Mouse (Mus musculus): ENCODE measurements around the gene Zp1. TPM values are rescaled to one million over a fixed set of nuclear protein-coding genes. Genes with fewer than 3 reads are reported as not detected.
A peak's percentile ranks its signal among the peaks of the same experiment; 100 is the strongest.

Gene Zp1
- polyA plus RNA-seq, 1 experiment from 2014 or later, result 0.27 TPM

- Histone ChIP-seq H3K9me3 (no peaks in the 10 kb centered on the region), H3K4me3 (peak within 1 kb of the TSS; percentile 83), H3K4me1 (replicated peaks) (peaks cover 32% of the 10 kb centered on the region), H3K9ac (peak within 1 kb of the TSS; percentile 94), H3K27ac (replicated peaks) (peak within 1 kb of the TSS; percentile 93), H3K36me3 (peaks cover 45% of the 10 kb centered on the region), H3K27me3 (no peaks in the 10 kb centered on the region), H3K4me2 (peak within 1 kb of the TSS; percentile 89)
- 4% methylated on average over 8 of the region's 8 CpGs for WGBS
- peak; percentile 61 for ATAC-seq (ENCODE audit: low FRiP score, low read depth)
Observed at GRCm38 (mm10) chr19:10869886-10870527, 50.4 kb downstream of the Zp1 start, which contains the start of gene Tmem132a. Tmem132a (minus strand) TSS chr19:10869940.

- Histone ChIP-seq H3K4me1 (replicated peaks) (peaks cover 32% of the 10 kb centered on the region), H3K27me3 (no peaks in the 10 kb centered on the region), H3K9me3 (no peaks in the 10 kb centered on the region), H3K27ac (replicated peaks) (peak overlapping the region; percentile 93), H3K4me2 (peak overlapping the region; percentile 89), H3K9ac (peak overlapping the region; percentile 94), H3K4me3 (peak overlapping the region; percentile 83), H3K36me3 (peaks cover 50% of the 10 kb centered on the region)
- WGBS, result under 1% methylated on average over 41 of the region's 43 CpGs
- ATAC-seq (ENCODE audit: low FRiP score, low read depth), result peak; percentile 94
Observed at GRCm38 (mm10) chr19:10869241-10869885, 51.1 kb downstream of the Zp1 start.

GRCm38 (mm10) chr19:10868623-10869141 is 51.8 kb downstream of the Zp1 start:
- H3K36me3 ChIP-seq, result peaks cover 50% of the 10 kb centered on the region
- peak overlapping the region; percentile 83 for H3K4me3 ChIP-seq
- H3K4me1 ChIP-seq (replicated peaks), result peaks cover 32% of the 10 kb centered on the region
- ATAC-seq (ENCODE audit: low FRiP score, low read depth), result peak; percentile 32
- peak overlapping the region; percentile 94 for H3K9ac ChIP-seq
- peak overlapping the region; percentile 89 for H3K4me2 ChIP-seq
- H3K27me3 ChIP-seq, result no peaks in the 10 kb centered on the region
- WGBS, result under 1% methylated on average over 17 of the region's 17 CpGs
- H3K9me3 ChIP-seq, result no peaks in the 10 kb centered on the region
- H3K27ac ChIP-seq (replicated peaks), result peak overlapping the region; percentile 93

GRCm38 (mm10) chr19:10867946-10868622 is 52.3 kb downstream of the Zp1 start:
- Histone ChIP-seq H3K4me3 (peak overlapping the region; percentile 83), H3K27me3 (no peaks in the 10 kb centered on the region), H3K9me3 (no peaks in the 10 kb centered on the region), H3K4me2 (peak overlapping the region; percentile 89), H3K9ac (peak overlapping the region; percentile 94), H3K27ac (replicated peaks) (peak overlapping the region; percentile 93), H3K36me3 (peaks cover 50% of the 10 kb centered on the region), H3K4me1 (replicated peaks) (peaks cover 32% of the 10 kb centered on the region)
- ATAC-seq (ENCODE audit: low FRiP score, low read depth), result 0 out of 2 replicates have a peak, but pooled peaks have one; percentile 0
- 21% methylated on average over 5 of the region's 5 CpGs for WGBS

GRCm38 (mm10) chr19:10866351-10866750 is 54.1 kb downstream of the Zp1 start:
- Histone ChIP-seq H3K4me3 (no peak overlapping the region), H3K27ac (replicated peaks) (no peak overlapping the region), H3K4me1 (replicated peaks) (peaks cover 32% of the 10 kb centered on the region), H3K4me2 (no peak overlapping the region), H3K27me3 (no peaks in the 10 kb centered on the region), H3K9ac (no peak overlapping the region), H3K36me3 (peaks cover 52% of the 10 kb centered on the region), H3K9me3 (no peaks in the 10 kb centered on the region)
- WGBS, result 84% methylated on average over 13 of the region's 13 CpGs
- ATAC-seq (ENCODE audit: low FRiP score, low read depth), result no peak

Other genes with a start within 250 kb of the Zp1 start
- not detected in 2 replicates for gene Pga5, start 242.6 kb downstream of the Zp1 start, polyA plus RNA-seq (2015; fragmentation: Nextera tagmentation; extraction: Ambion mirVana)
- gene Vps37c, start 231.9 kb downstream of the Zp1 start, polyA plus RNA-seq (2015; fragmentation: Nextera tagmentation; extraction: Ambion mirVana), result 28.8 and 31.8 TPM in 2 replicates
- 0.25 and 0.28 TPM in 2 replicates for gene Cd5, start 181.6 kb downstream of the Zp1 start, polyA plus RNA-seq (2015; fragmentation: Nextera tagmentation; extraction: Ambion mirVana)
- gene Cd6, start 90.6 kb downstream of the Zp1 start, polyA plus RNA-seq (2015; fragmentation: Nextera tagmentation; extraction: Ambion mirVana), result 0.10 TPM in 1 of 2 replicates, not detected in the other
- 0.30 and 0.47 TPM in 2 replicates for gene Slc15a3, start 80.9 kb downstream of the Zp1 start, polyA plus RNA-seq (2015; fragmentation: Nextera tagmentation; extraction: Ambion mirVana)
- gene Tmem132a, start 50.7 kb downstream of the Zp1 start, polyA plus RNA-seq (2015; fragmentation: Nextera tagmentation; extraction: Ambion mirVana), result 171 and 188 TPM in 2 replicates
- gene Tmem109, start 38.6 kb downstream of the Zp1 start, polyA plus RNA-seq (2015; fragmentation: Nextera tagmentation; extraction: Ambion mirVana), result 45.6 and 46.2 TPM in 2 replicates
- gene Prpf19, start 25.4 kb downstream of the Zp1 start, polyA plus RNA-seq (2015; fragmentation: Nextera tagmentation; extraction: Ambion mirVana), result 43.3 and 44.1 TPM in 2 replicates
- 0.08 and 0.09 TPM in 2 replicates for gene Ptgdr2, start 16.5 kb upstream of the Zp1 start, polyA plus RNA-seq (2015; fragmentation: Nextera tagmentation; extraction: Ambion mirVana)
- 14.6 and 14.9 TPM in 2 replicates for gene Ccdc86, start 28.6 kb upstream of the Zp1 start, polyA plus RNA-seq (2015; fragmentation: Nextera tagmentation; extraction: Ambion mirVana)
- not detected in 2 replicates for gene Ms4a10, start 54.0 kb upstream of the Zp1 start, polyA plus RNA-seq (2015; fragmentation: Nextera tagmentation; extraction: Ambion mirVana)
- gene Ms4a15, start 72.6 kb upstream of the Zp1 start, polyA plus RNA-seq (2015; fragmentation: Nextera tagmentation; extraction: Ambion mirVana), result 0.17 TPM in 1 of 2 replicates, not detected in the other
- gene Ms4a18, start 97.4 kb upstream of the Zp1 start, polyA plus RNA-seq (2015; fragmentation: Nextera tagmentation; extraction: Ambion mirVana), result not detected in 2 replicates
- not detected in 2 replicates for gene Ms4a8a, start 160.5 kb upstream of the Zp1 start, polyA plus RNA-seq (2015; fragmentation: Nextera tagmentation; extraction: Ambion mirVana)
- gene 1700017D01Rik, start 210.2 kb upstream of the Zp1 start, polyA plus RNA-seq (2015; fragmentation: Nextera tagmentation; extraction: Ambion mirVana), result not detected in 2 replicates
- not detected in 2 replicates for gene 1700025F22Rik, start 244.7 kb upstream of the Zp1 start, polyA plus RNA-seq (2015; fragmentation: Nextera tagmentation; extraction: Ambion mirVana)

All from hindbrain, embryonic 15.5 days (tissue).